Mouse (Mus musculus) forebrain, postnatal 0 days (tissue): ENCODE data around the gene Macrod1. TPM values are rescaled to one million over a fixed set of nuclear protein-coding genes. Genes with fewer than 3 reads are reported as not detected.
A peak's percentile ranks its signal among the peaks of the same experiment; 100 is the strongest.

Experiments used
- ATAC-seq: fragments of 200-750 bp; cut with Nextera tagmentation; 2 replicates; pipeline ENCODE4 v1.8.0; 2017; ENCODE audit warnings: mild to moderate bottlenecking, moderate library complexity
- DNase-seq: peaks from one replicate; pipeline ENCODE4 v3.0.0-alpha.2; 2015
- H3K27ac ChIP-seq: fragments of 300-500 bp; sonication (generic); 2 replicates; pipeline ENCODE4 v1.5.1; 2014; ENCODE audit warnings: low read depth, mild to moderate bottlenecking, antibody characterized with exemption, low read length, moderate library complexity, mixed read lengths
- H3K27me3 ChIP-seq: fragments of 300-500 bp; sonication (generic); 2 replicates; pipeline ENCODE4 v1.6.1; 2014; ENCODE audit warnings: mild to moderate bottlenecking, low read length, mixed read lengths; ENCODE audit not compliant: insufficient read depth
- H3K36me3 ChIP-seq: fragments of 300-500 bp; sonication (generic); 2 replicates; pipeline ENCODE4 v1.6.1; 2014; ENCODE audit warnings: mild to moderate bottlenecking, moderate library complexity; ENCODE audit not compliant: insufficient read depth
- H3K4me1 ChIP-seq: fragments of 300-500 bp; sonication (generic); 2 replicates; pipeline ENCODE4 v1.6.1; 2014; ENCODE audit warnings: antibody characterized with exemption; ENCODE audit not compliant: insufficient read depth
- H3K4me2 ChIP-seq: fragments of 300-500 bp; sonication (generic); 2 replicates; pipeline ENCODE4 v1.6.1; 2014; ENCODE audit warnings: low read depth, mild to moderate bottlenecking, moderate library complexity
- H3K4me3 ChIP-seq: fragments of 300-500 bp; sonication (generic); 2 replicates; pipeline ENCODE4 v1.5.1; 2014; ENCODE audit warnings: low read depth, low read length, mixed read lengths
- H3K9ac ChIP-seq: fragments of 300-500 bp; sonication (generic); 2 replicates; pipeline ENCODE4 v1.6.1; 2014; ENCODE audit warnings: mild to moderate bottlenecking
- H3K9me3 ChIP-seq: fragments of 300-500 bp; sonication (generic); 2 replicates; pipeline ENCODE4 v1.6.1; 2016; ENCODE audit warnings: low read length
- CTCF ChIP-seq: sonication (generic); IDR thresholded peaks from 2 replicates; pipeline ENCODE4 v1.5.1; 2016; ENCODE audit warnings: antibody characterized with exemption, control low read depth, low read depth
- WGBS: fragments of 180-500 bp; shearing (Covaris S2); extraction: QIAGEN DNeasy Blood & Tissue Kit; methylation state at CpG from one replicate; pipeline ENCODE4 v1.1.7; 2014; 5-methylcytosine and 5-hydroxymethylcytosine counted together
- polyA plus RNA-seq: library from polyadenylated mRNA; unstranded; fragments of >200 nt; fragmentation: Nextera tagmentation; extraction: Ambion mirVana; gene quantifications from 2 replicates; pipeline ENCODE4 v1.2.1, GENCODE M21; 2015
- total RNA-seq: library from RNA; depleted of rRNA; stranded (reverse); fragments of >200 nt; gene quantifications from 2 replicates; pipeline ENCODE4 v1.2.3, GENCODE M21; 2014

Macrod1 gene
- total and polyA plus RNA-seq, 2 experiments from 2014 or later = 8.0 to 8.1 TPM

DNA sequence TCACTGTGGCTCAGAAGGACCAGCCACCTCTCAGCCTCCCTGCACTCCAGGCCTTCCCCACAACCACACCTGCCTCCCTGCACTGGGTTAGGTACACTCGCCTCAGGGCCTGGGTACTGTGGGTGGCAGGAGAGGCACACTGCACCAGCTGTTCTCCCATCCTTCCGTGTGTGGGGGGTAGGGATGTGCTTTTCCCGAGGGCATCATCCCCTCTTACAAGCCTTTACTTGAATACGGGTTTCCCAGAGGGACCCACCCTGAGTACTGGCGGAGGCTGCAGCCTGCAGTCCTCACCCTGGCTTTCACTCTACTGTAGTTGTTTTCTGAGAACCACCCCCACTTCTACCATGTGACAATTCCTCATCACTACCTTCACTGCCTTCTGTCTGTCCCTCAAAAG, 130.5 kb downstream of the Macrod1 start:
- Histone ChIP-seq H3K27me3 (no peaks in the 10 kb centered on the region), H3K4me2 (no peak overlapping the region), H3K27ac (no peak overlapping the region), H3K4me1 (peaks cover 5% of the 10 kb centered on the region), H3K9me3 (no peaks in the 10 kb centered on the region), H3K36me3 (no peaks in the 10 kb centered on the region), H3K9ac (no peak overlapping the region), H3K4me3 (no peak overlapping the region)
- no peak for TF ChIP-seq CTCF
- no peak for ATAC-seq
- DNase-seq = no peak
- WGBS = 69% methylated on average over 5 of the region's 5 CpGs

DNA sequence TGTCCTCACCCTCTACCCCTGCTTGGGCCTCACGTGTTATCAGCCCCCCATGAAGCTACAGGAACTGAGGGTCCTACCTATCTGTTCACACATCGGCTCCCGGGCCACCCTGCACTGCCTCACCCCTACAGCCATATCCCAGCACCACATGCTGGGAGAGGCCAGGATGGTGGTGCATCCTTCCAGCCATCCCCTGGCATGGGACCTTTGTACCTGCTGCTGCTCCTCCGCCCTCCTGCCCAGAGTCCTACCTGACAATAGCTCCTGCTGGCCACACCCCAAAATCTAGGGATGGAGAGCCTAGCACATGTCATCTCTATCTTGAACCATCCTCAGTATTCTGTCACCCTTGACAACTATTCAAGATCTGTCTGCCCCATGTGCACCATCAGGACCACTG, 132.4 kb downstream of the Macrod1 start:
- no peak for TF ChIP-seq CTCF
- no peaks in the 10 kb centered on the region for H3K27me3 ChIP-seq
- 0 out of 2 replicates have a peak, but pooled peaks cover 5% of the 10 kb centered on the region for H3K4me1 ChIP-seq
- no peak overlapping the region for H3K27ac ChIP-seq
- H3K9ac ChIP-seq = no peak overlapping the region
- no peak overlapping the region for H3K4me3 ChIP-seq
- no peaks in the 10 kb centered on the region for H3K9me3 ChIP-seq
- WGBS = 78% methylated on average over 4 of the region's 4 CpGs
- DNase-seq (no peak), ATAC-seq (no peak)
- H3K36me3 ChIP-seq = no peaks in the 10 kb centered on the region
- H3K4me2 ChIP-seq = no peak overlapping the region

- WGBS = 18% methylated on average over 5 of the region's 5 CpGs
- Histone ChIP-seq H3K4me3 (no peak overlapping the region), H3K4me1 (0 out of 2 replicates have a peak, but pooled peaks cover 5% of the 10 kb centered on the region), H3K9ac (no peak overlapping the region), H3K36me3 (no peaks in the 10 kb centered on the region), H3K9me3 (no peaks in the 10 kb centered on the region), H3K4me2 (no peak overlapping the region), H3K27ac (no peak overlapping the region), H3K27me3 (no peaks in the 10 kb centered on the region)
- DNase-seq = no peak
- ATAC-seq = no peak
- TF ChIP-seq CTCF = no peak
These were observed 134.4 kb downstream of the Macrod1 start for GRCm38 (mm10) chr19:7190986-7191385.

- Histone ChIP-seq H3K27me3 (no peaks in the 10 kb centered on the region), H3K27ac (no peak overlapping the region), H3K4me2 (no peak overlapping the region), H3K9me3 (no peaks in the 10 kb centered on the region), H3K4me3 (no peak overlapping the region), H3K4me1 (0 out of 2 replicates have a peak, but pooled peaks cover 5% of the 10 kb centered on the region), H3K9ac (no peak overlapping the region), H3K36me3 (no peaks in the 10 kb centered on the region; the same call in 1 of the 2 replicates)
- no peak for ATAC-seq
- DNase-seq = no peak
- no peak for TF ChIP-seq CTCF
- 54% methylated on average over 6 of the region's 6 CpGs for WGBS
These were observed 135.0 kb downstream of the Macrod1 start for GRCm38 (mm10) chr19:7191639-7192038.

- Histone ChIP-seq H3K27me3 (no peaks in the 10 kb centered on the region), H3K9me3 (no peaks in the 10 kb centered on the region), H3K36me3 (peaks cover 4% of the 10 kb centered on the region; the same call in 1 of the 2 replicates), H3K9ac (no peak overlapping the region), H3K4me1 (0 out of 2 replicates have a peak, but pooled peaks cover 5% of the 10 kb centered on the region), H3K27ac (no peak overlapping the region), H3K4me2 (no peak overlapping the region), H3K4me3 (no peak overlapping the region)
- no peak for TF ChIP-seq CTCF
- WGBS = 9% methylated on average over 2 of the region's 2 CpGs
- ATAC-seq (no peak), DNase-seq (no peak)
These were observed 136.0 kb downstream of the Macrod1 start for GRCm38 (mm10) chr19:7192561-7192967.

DNA sequence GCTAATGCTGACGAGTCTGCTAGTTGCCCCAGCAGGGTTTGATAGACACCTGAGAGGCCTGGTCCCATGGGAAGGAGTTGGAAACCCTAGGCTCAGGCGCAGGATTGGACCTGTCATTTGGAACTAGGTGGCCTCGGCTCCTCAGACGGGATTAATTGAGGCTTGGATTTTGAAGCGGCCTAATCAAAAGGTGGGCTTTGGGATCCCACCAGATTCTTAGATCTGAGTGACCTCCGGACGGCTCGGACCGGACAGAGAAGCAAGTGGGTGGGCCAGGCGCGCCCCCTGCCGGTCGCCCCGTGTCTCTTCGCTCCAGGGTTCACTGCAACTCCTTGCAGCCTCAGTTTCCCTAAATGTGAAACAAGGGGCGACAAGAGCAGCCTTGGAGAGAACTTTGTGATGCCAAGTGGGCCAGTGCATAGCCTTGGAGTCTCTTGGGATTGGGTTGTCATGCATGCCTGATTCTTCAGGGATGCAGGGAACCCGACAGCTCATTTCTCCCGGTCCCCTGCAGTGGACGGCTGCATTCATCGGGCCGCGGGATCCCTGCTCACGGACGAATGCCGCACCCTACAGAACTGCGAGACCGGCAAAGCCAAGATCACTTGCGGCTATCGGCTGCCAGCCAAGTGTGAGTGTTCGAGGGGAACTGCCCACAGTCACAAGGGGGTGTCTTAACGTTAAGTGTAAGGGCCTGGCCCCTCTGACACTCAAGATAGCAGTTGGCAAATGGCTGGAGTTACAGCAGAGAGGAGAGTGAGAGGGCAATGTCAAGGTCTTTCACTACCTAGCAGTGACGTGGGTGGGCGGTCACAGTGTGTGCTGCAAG, 139.5 kb downstream of the Macrod1 start:
- no peak overlapping the region for H3K4me3 ChIP-seq
- H3K4me1 ChIP-seq = 0 out of 2 replicates have a peak, but pooled peaks cover 5% of the 10 kb centered on the region
- no peak overlapping the region for H3K27ac ChIP-seq
- no peaks in the 10 kb centered on the region for H3K9me3 ChIP-seq
- WGBS = 14% methylated on average over 33 of the region's 33 CpGs
- TF ChIP-seq CTCF = peak; percentile 84
- ATAC-seq (no peak), DNase-seq (peak; percentile 45)
- H3K36me3 ChIP-seq = peaks cover 38% of the 10 kb centered on the region
- no peaks in the 10 kb centered on the region for H3K27me3 ChIP-seq
- H3K9ac ChIP-seq = no peak overlapping the region
- no peak overlapping the region for H3K4me2 ChIP-seq

GRCm38 (mm10) chr19:7196741-7197270, 140.2 kb downstream of the Macrod1 start:
- 15% methylated on average over 17 of the region's 17 CpGs for WGBS
- H3K4me3 ChIP-seq = no peak overlapping the region
- peaks cover 45% of the 10 kb centered on the region for H3K36me3 ChIP-seq
- H3K27me3 ChIP-seq = no peaks in the 10 kb centered on the region
- H3K9ac ChIP-seq = no peak overlapping the region
- no peak for ATAC-seq
- no peak overlapping the region for H3K27ac ChIP-seq
- TF ChIP-seq CTCF = no peak
- no peak for DNase-seq
- H3K4me1 ChIP-seq = 0 out of 2 replicates have a peak, but pooled peaks cover 5% of the 10 kb centered on the region
- H3K4me2 ChIP-seq = no peak overlapping the region
- H3K9me3 ChIP-seq = no peaks in the 10 kb centered on the region
